Mouse (Mus musculus): ENCODE results near the gene Fbxo21. TPM values are rescaled to one million over a fixed set of nuclear protein-coding genes. Genes with fewer than 3 reads are reported as not detected.

Fbxo21 gene
- total RNA-seq, 2 experiments from 2014 or later = 55.9 to 77.6 TPM

GRCm38 (mm10) chr5:117979082-117979481, 2.6 kb downstream of the Fbxo21 start:
- DNase-seq = no peak

- no peak for DNase-seq
Measured at GRCm38 (mm10) chr5:117980921-117981320, 4.4 kb downstream of the Fbxo21 start.

GRCm38 (mm10) chr5:117981943-117982342, 5.4 kb downstream of the Fbxo21 start:
- DNase-seq = no peak

- DNase-seq = no peak
Measured at GRCm38 (mm10) chr5:117986327-117986726, 9.8 kb downstream of the Fbxo21 start.

GRCm38 (mm10) chr5:117987891-117988290, 11.4 kb downstream of the Fbxo21 start:
- no peak for DNase-seq

- peak in 1 of 2 experiments; percentile 41 for DNase-seq
Measured at GRCm38 (mm10) chr5:117988367-117988766, 11.8 kb downstream of the Fbxo21 start.

GRCm38 (mm10) chr5:117989773-117990172, 13.2 kb downstream of the Fbxo21 start:
- DNase-seq = peak; percentile 64 to 75

GRCm38 (mm10) chr5:117990957-117991356, 14.4 kb downstream of the Fbxo21 start:
- DNase-seq = peak in 1 of 2 experiments; percentile 22

- DNase-seq = no peak
Measured at GRCm38 (mm10) chr5:117993550-117993949, 17.0 kb downstream of the Fbxo21 start.

- peak; percentile 44 to 51 for DNase-seq
Measured at GRCm38 (mm10) chr5:117995372-117995901, 18.9 kb downstream of the Fbxo21 start.

GRCm38 (mm10) chr5:117995911-117996310, 19.4 kb downstream of the Fbxo21 start:
- peak; percentile 34 to 38 for DNase-seq

GRCm38 (mm10) chr5:117996581-117996980, 20.1 kb downstream of the Fbxo21 start:
- no peak for DNase-seq

GRCm38 (mm10) chr5:117997434-117997970, 21.0 kb downstream of the Fbxo21 start:
- DNase-seq = no peak

- DNase-seq = no peak
Measured at GRCm38 (mm10) chr5:117999061-117999460, 22.5 kb downstream of the Fbxo21 start.

- DNase-seq = no peak
Measured at GRCm38 (mm10) chr5:117999584-117999983, 23.1 kb downstream of the Fbxo21 start.

- DNase-seq = peak; percentile 72 to 75
Measured at GRCm38 (mm10) chr5:118002059-118002458, 25.5 kb downstream of the Fbxo21 start.

GRCm38 (mm10) chr5:118004619-118005018, 28.1 kb downstream of the Fbxo21 start:
- peak; percentile 72 to 86 for DNase-seq

- peak in 1 of 2 experiments; percentile 59 for DNase-seq
Measured at GRCm38 (mm10) chr5:118005728-118006127, 29.2 kb downstream of the Fbxo21 start.

GRCm38 (mm10) chr5:118008344-118008743, 31.8 kb downstream of the Fbxo21 start:
- peak; percentile 72 to 80 for DNase-seq

- no peak for DNase-seq
Measured at GRCm38 (mm10) chr5:118010872-118011271, 34.3 kb downstream of the Fbxo21 start.

GRCm38 (mm10) chr5:118011796-118012195, 35.3 kb downstream of the Fbxo21 start:
- DNase-seq = no peak

GRCm38 (mm10) chr5:118015028-118015427, 38.5 kb downstream of the Fbxo21 start:
- DNase-seq = peak; percentile 96 to 97

- DNase-seq = peak in 1 of 2 experiments; percentile 49
Measured at GRCm38 (mm10) chr5:118015669-118016068, 39.1 kb downstream of the Fbxo21 start.

GRCm38 (mm10) chr5:118017527-118017926, 41.0 kb downstream of the Fbxo21 start:
- no peak for DNase-seq
